ENCODE assay signal across 9 mouse cellular contexts in genomic region chrX:92597324-92597723, GRCm38 (mm10). TPM values are rescaled to one million over a fixed set of nuclear protein-coding genes. Genes with fewer than 3 reads are reported as not detected.
DNase-seq lines count a peak whose midpoint lies in the region; TF ChIP-seq lines count a peak whose summit lies in the region.
"Had no signal": no experiment of that assay in that cellular context is flagged by ENCODE, and none has a peak within 500 bp of the region (broad histone marks: within the 10 kb centered on the region; RNA-seq: fewer than 3 reads in every experiment).

No protein-coding gene starts in this region.

- H3K4me3 ChIP-seq in gastrocnemius, adult 2 months = no peak overlapping the region
- H3K4me3 ChIP-seq: heart, embryonic 13.5 days had no signal

- no peak for DNase-seq in gastrocnemius, adult 2 months
- DNase-seq in gastrocnemius, adult 8-10 months (ENCODE audit: low spot score in 2 of 2) = no peak
- DNase-seq in lung, postnatal 14 days = peak; percentile 1
- no peak for DNase-seq in lung, postnatal 25 days (ENCODE audit: low spot score)
- peak; percentile 56 for DNase-seq in embryo, embryonic 11 days
- DNase-seq in right cerebral cortex, adult 2 months (ENCODE audit: low spot score in 2 of 2) = peak; percentile 15 to 43
- no peak for DNase-seq in T-cell, adult 2 months (ENCODE audit: low spot score)
- no peak for DNase-seq in urinary bladder, adult 2 months (ENCODE audit: low spot score)

- no peak overlapping the region for H3K27ac ChIP-seq in gastrocnemius, adult 2 months
- H3K27ac ChIP-seq: heart, embryonic 13.5 days had no signal

- TF ChIP-seq CTCF in gastrocnemius, adult 2 months (IDR thresholded peaks at IDR 0.05) = peak; percentile 23; the same call in 1 of the 2 replicates

- intact Hi-C loops in gastrocnemius, adult 2 months (cut with DNase I) = no loop called here

RNA-seq across cellular contexts. Expression of gene Mageb18, which starts 2.0 kb away (rescaled TPM):
- total RNA-seq in gastrocnemius, adult 2 months (2021) = not detected
- not detected for total RNA-seq in gastrocnemius, adult 8-10 months (2022)
- polyA plus RNA-seq in urinary bladder, adult 2 months (2012; rRNA removed) = not detected in 2 replicates
- polyA plus RNA-seq: heart, embryonic 13.5 days had no signal

Comparison
In these comparisons a context has a peak if more than half of its experiments do, and no peak if none do; other contexts are left out.
1. DNase-seq: peak in lung, postnatal 14 days (single experiment), embryo, embryonic 11 days (single experiment) and right cerebral cortex, adult 2 months (2 of 2); none in gastrocnemius, adult 2 months (single experiment), gastrocnemius, adult 8-10 months (0 of 2), lung, postnatal 25 days (single experiment), T-cell, adult 2 months (single experiment) and urinary bladder, adult 2 months (single experiment).